Mouse (Mus musculus) WW6 (cell line): ENCODE data around the gene Mrpl34.

ENCODE experiments used
- DNase-seq: peaks from one replicate; pipeline ENCODE4 v3.0.0-alpha.2; 2013; ENCODE audit warnings: low read depth, low spot score

Mrpl34 gene

DNA sequence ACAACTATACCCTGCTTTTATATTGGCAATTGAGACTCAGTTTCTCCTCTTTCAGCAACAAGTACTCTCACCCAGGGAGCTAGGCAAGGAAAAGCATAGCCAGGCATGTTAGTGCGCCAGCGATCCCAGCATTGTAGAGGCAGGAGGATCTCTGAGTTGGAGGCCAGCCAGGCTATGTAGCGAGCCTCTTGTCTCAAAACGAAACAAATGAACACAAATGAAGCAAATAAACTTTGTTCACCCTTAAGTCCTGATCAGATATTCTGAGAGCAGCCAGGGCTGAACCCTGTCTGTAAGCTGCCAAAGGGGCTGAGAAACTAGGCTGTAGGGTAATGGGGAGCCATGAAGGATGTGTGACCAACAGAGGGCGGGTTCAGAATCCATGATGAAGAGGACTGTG lies 31.1 kb downstream of the Mrpl34 start:
- DNase-seq: no peak

GRCm38 (mm10) chr8:71496481-71496880 lies 31.7 kb downstream of the Mrpl34 start:
- no peak for DNase-seq

DNA sequence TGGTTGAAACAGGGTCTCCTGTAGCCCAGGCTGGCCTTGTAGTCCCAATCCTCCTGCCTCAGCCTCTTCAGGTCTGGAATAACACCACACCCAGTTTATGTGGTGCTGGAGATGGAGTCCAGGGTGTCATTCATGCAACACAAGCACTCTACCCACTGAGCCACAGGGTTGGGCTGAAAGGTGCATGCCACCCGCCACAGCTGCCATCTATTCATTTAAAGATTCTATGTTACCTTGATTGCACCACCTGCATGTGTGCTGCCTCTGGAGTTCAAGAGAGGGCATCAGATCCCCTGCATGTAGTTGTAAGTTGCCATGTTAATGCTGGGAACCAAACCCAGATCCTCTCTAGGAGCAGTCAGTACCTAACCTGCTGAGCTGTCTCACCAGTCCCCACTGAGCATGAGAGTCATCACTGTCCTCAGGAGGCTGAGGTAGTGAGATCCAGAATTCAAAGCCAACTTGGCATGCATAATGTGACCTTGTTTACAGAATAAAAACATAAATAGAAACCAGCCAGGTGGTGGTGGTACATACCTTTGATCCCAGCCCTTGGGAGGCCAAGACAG lies 32.4 kb downstream of the Mrpl34 start:
- DNase-seq: no peak

- DNase-seq: no peak
Measured at GRCm38 (mm10) chr8:71497881-71498501, 33.2 kb downstream of the Mrpl34 start.

DNA sequence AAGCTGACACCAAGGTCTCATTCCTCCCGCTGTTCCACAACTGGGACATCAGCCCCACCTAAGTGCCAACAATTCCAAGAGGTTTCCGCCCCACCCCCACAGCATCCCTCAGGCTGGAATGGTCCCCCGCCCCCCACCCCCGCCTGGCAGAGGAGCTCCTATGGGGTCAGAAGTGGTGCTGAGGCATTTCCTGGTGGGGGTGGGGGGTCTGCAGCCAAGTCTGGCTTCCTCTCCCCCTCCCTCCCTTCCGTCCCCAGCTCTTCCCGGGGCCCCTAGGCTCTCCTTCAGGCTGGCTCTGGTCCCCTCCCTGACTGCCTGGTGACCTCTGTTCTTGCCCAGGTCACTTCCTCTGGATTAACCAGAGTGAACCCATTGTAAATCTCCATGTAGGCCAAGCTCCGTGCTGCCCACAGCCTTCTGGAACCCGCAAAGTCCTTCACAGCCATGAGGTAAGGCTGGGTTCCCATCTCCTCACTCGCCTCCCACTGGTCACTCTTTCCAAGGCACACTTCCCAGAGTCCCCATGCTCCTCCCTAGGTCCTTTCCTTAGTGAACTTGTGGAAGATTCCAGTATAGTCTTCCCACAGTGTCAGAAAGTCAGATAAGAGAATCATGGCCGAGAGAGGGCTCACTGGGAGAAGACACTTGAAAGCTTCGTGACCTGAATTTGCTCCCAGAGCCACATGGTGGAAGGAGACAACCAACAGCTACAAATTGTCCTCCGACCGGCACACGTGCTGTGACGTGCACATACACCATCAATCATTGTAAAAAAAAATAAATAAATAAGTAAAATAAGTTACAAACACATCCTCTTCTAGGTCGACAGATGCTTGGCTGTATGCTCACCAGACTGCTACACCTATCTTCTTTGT lies 34.3 kb downstream of the Mrpl34 start:
- DNase-seq: no peak

DNA sequence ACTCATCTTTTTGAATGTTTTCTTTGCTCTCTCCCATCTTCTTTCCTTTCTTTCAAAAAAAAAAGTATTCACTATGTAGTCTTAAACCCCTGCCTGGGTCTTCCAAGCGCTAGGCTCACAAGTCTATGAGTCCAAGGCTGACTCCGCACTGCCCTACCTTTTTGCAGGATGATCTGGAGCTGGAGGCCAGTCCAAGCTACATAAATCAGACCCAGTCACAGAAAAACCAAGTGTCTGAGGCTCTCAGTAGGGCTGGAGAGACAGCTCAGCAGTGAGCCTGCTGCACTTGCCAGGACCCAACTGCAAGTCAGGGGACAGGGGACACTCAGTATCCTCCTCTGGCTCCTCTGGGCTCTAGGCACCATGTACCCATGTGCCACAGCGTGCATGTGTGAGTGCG lies 39.6 kb downstream of the Mrpl34 start:
- DNase-seq: no peak

- DNase-seq: no peak
Measured at GRCm38 (mm10) chr8:71505326-71505725, 40.6 kb downstream of the Mrpl34 start.

DNA sequence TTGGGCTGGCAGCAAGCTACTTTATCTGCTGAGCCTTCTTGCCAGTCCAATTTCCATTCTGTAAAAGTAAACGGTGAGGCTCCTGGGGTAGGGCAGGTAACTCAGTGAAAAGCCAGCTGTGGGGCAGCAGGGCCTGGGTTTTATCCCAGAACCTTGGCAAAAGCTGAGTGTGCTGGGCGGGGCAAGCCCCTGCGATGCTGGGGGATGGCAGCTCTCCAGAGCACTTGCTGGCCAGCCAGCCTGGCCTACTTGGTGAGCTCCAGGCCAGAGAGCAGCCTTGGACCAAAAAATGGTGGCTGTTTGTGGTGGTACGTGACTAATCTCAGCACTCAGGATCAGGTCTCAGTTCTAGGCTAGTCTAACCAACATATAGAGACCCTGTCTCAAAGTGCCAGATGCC lies 41.2 kb downstream of the Mrpl34 start:
- DNase-seq: no peak

DNA sequence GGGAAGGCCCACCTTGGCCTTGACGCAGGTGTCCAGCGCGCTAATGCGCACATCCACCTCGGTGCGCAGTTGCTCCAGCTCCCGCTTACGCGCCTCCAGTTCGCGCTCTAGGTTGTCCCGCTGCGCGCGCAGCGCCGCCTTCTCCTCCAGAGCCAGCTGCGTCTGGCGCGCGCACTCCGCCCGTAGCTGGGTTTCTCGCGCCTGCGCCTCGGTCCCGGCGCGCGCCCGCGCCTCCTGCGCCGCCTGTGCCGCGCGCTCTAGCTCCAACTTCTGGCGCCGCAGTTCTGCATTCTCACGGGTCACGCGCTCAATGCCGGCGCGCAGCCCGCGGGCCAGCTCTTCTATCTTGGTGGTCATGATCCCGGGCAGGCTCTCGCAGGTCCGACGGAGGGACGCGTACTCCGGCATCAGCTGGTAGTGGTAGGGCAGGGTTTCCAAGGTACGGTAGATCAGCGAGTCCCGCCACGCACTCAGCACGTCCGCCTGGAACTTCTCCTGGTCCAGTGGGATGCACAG lies 42.9 kb downstream of the Mrpl34 start:
- peak; percentile 94 for DNase-seq

- DNase-seq: no peak
Measured at GRCm38 (mm10) chr8:71509316-71509715, 44.6 kb downstream of the Mrpl34 start.

GRCm38 (mm10) chr8:71511644-71512043 lies 46.9 kb downstream of the Mrpl34 start, which contains the start of gene Plvap:
Gene Plvap, minus strand, starts transcription at chr8:71511752.
- DNase-seq: no peak

DNA sequence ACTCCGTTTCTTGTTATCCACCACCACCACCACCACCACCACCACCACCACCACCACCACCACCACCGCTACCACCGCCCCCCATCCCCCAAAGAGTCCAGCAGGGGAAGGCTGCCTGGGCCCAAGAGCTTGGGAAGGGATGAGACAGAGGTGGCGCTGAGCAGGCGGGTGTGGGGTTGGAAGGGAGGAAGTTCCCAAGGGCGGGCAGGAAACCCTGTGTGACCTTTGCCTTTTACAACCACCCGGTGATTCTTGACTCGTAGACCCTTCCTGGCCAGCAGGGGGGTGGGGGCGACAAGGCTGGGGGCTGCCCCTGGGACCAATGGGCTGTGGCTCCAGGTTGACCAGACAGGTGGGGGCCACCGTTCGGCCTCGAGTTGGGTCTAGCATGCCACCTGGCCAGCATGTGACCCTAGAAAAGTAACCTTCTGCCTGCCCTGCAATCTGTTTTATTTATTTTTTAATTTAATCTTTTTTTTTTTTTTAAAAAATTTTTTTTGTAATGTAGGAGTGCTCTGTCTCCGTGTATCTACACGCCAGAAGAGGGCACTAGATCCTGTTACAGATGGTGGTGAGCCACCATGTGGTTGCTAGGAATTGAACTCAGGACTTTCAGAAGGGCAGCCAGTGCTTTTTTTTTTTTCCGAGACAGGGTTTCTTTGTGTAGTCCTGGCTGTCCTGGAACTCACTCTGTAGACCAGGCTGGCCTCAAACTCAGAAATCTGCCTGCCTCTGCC lies 48.4 kb downstream of the Mrpl34 start:
- DNase-seq: no peak

- DNase-seq: no peak
Measured at GRCm38 (mm10) chr8:71515043-71515442, 50.3 kb downstream of the Mrpl34 start.
